Mouse (Mus musculus) E14TG2a.4 (cell line): ENCODE results near the gene Fasn.

ENCODE experiments used
- CTCF ChIP-seq: conservative IDR thresholded peaks from 2 replicates; pipeline ENCODE4 v1.5.1; 2014; ENCODE audit warnings: low read length
- NANOG ChIP-seq: IDR thresholded peaks from 2 replicates; pipeline ENCODE4 v1.6.1; 2014; ENCODE audit warnings: borderline replicate concordance, low read length, mixed read lengths

DNA sequence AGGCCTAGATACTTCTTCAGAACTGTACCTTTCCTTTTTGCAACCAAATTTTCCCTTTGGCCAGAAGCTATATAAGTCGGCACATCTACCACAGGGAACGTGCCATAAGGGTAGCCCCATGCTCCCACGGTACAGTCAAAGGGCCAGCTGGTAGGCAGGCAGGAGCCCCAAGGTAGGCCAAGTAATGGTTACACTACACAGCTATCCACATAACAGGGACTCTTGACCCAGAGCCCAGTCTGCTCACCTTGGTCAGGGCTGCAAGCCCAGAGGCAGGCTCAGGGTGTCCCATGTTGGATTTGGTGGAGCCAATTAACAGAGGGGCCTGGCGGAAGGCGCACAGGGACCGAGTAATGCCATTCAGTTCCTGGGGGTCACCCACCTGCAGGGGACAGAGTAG lies 4.8 kb downstream of the Fasn start:
- TF ChIP-seq CTCF (no peak), NANOG (no peak)
